Mouse (Mus musculus) megakaryocyte, embryonic 14.5 days (primary cell): ENCODE measurements around the gene Tram2. TPM values are rescaled to one million over a fixed set of nuclear protein-coding genes. Genes with fewer than 3 reads are reported as not detected.

Experiments
- H3K27me3 ChIP-seq: replicated peaks from 2 replicates; pipeline ENCODE3; 2012; ENCODE audit warnings: inconsistent platforms
- H3K36me3 ChIP-seq: replicated peaks from 2 replicates; pipeline ENCODE3; 2012; ENCODE audit warnings: low read length, inconsistent platforms, mixed read lengths
- H3K4me1 ChIP-seq: 2 replicates; pipeline ENCODE4 v1.6.1; 2012; ENCODE audit warnings: inconsistent platforms
- H3K4me3 ChIP-seq: replicated peaks from 2 replicates; pipeline ENCODE3; 2012; ENCODE audit warnings: moderate library complexity, mild to moderate bottlenecking, inconsistent platforms
- H3K9me3 ChIP-seq: 2 replicates; pipeline ENCODE4 v1.6.1; 2012; ENCODE audit warnings: inconsistent platforms
- FLI1 ChIP-seq: IDR thresholded peaks from 2 replicates; pipeline ENCODE4 v1.6.1; 2012; ENCODE audit warnings: low read length, inconsistent platforms, mixed read lengths
- GATA1 ChIP-seq: IDR thresholded peaks from 3 replicates; pipeline ENCODE4 v1.6.1; 2012; ENCODE audit warnings: mixed read lengths, low read length, inconsistent platforms, borderline replicate concordance
- polyA plus RNA-seq: library from polyadenylated mRNA; stranded (reverse); fragments of >175 nt; gene quantifications from 2 replicates; pipeline ENCODE4 v1.2.3, GENCODE M21; 2012; ENCODE audit warnings: low replicate concordance; ENCODE audit not compliant: insufficient read depth

Gene Tram2
- polyA plus RNA-seq = 0.22 TPM in 1 of 2 replicates, not detected in the other

DNA sequence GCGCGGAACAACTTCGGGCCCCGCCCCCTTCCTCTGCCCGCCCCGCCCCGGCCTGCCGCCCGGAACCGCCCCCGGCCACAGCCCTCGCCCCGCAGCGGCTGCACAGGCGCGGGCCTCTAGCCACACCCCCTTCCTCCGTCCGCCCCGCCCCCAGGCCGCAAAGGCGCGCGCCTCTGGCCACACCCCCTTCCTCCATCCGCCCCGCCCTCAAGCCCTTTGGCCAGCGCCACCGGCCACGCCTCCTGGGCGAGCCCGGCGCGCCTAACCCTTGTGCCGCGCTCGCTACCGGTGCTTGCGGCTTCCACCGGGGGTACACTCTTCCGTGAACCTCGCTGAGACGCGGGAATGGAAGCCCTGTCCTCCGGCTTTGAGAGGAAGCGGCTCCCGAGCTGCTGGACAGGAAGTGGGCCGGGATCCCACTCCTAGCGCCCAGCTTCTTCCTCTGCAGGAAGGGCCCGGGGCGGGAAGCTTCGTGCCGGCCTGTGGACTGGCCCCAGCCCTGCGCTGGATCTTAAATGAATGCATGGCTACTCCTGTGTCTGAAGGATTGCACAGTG lies at the start of gene Tram2:
Tram2 (minus strand) TSS at position 13 of the 557 bp plus-strand sequence.
- TF ChIP-seq GATA1 (no peak), FLI1 (no peak)

GRCm38 (mm10) chr1:21124713-21125336 lies 45.8 kb upstream of the Tram2 start:
- no peak for TF ChIP-seq GATA1
- TF ChIP-seq FLI1 = no peak
- Histone ChIP-seq H3K9me3 (peaks cover 11% of the 10 kb centered on the region), H3K36me3 (no peaks in the 10 kb centered on the region), H3K27me3 (no peaks in the 10 kb centered on the region), H3K4me3 (no peak overlapping the region), H3K4me1 (no peaks in the 10 kb centered on the region)

More for the DNA sequence above, at the start of gene Tram2:
- Histone ChIP-seq H3K4me1 (peaks cover 42% of the 10 kb centered on the region), H3K27me3 (peaks cover 18% of the 10 kb centered on the region), H3K36me3 (no peaks in the 10 kb centered on the region), H3K9me3 (peaks cover 8% of the 10 kb centered on the region), H3K4me3 (peak within 1 kb of the TSS; percentile 98)

GRCm38 (mm10) chr1:21103784-21104183 lies 24.8 kb upstream of the Tram2 start:
- Histone ChIP-seq H3K36me3 (no peaks in the 10 kb centered on the region), H3K4me1 (peaks cover 21% of the 10 kb centered on the region), H3K9me3 (no peaks in the 10 kb centered on the region), H3K4me3 (no peak overlapping the region), H3K27me3 (no peaks in the 10 kb centered on the region)
- TF ChIP-seq GATA1 = no peak
- TF ChIP-seq FLI1 = no peak

DNA sequence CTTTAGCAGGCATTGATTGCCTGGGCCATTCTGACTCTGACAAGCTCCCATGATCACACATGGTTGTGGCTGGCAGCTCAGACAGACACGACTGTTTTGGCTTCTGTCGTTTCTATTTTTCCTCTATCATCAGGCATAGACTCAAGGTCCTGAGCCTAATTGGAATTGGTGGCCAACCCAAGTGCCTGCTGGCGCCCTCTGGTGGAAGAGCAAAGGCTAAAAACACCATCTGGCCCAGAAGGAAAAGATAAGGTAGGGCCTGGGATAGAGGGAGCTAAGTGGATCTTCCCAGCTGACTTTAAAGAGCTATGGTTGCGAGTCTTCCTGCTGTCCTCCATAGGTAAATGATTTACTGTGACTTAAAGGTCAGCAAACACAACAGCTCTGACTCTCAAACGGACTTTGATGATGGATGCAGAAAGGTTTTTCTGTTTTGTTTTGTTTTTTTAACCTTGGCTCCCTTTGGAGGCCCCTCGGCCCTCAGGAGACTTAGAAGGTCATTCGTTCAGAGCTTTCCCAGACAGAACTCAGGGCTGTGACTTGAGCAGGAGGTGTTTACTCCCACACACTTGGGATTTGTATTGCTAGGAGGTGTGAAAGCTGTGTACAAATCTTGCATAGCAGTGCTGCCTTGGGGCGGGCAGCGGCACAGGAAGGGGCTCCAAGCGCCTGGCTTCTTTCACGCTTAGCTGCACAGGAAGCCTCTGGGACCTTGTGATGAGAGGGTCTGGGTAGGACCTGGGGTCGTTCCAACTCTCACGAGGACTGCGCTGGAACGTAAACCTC lies 22.4 kb upstream of the Tram2 start:
- no peaks in the 10 kb centered on the region for H3K27me3 ChIP-seq
- H3K4me3 ChIP-seq = no peak overlapping the region
- H3K4me1 ChIP-seq = peaks cover 42% of the 10 kb centered on the region
- H3K9me3 ChIP-seq = no peaks in the 10 kb centered on the region
- no peak for TF ChIP-seq GATA1
- no peak for TF ChIP-seq FLI1
- H3K36me3 ChIP-seq = no peaks in the 10 kb centered on the region

DNA sequence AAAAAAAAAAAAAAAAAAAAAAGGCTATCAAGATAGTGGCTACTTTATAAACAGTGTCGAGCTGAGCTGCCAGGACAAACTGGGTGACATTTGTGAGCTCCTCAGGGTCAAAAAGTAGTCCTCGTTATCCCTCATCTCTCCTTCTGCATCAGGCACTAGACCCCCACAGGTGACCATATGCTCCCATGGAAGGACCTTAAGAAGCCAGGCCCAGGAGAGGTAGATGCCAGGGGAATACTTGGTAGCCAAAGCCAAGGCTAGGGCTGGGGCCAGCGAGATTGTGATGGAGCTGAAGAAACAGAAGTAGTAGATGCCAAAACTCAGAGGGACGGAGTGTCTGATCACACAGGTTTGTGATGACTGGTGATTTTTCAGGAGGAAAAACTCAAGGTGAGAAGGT lies 21.7 kb upstream of the Tram2 start:
- TF ChIP-seq GATA1 = no peak
- no peak for TF ChIP-seq FLI1
- no peaks in the 10 kb centered on the region for H3K27me3 ChIP-seq
- no peaks in the 10 kb centered on the region for H3K9me3 ChIP-seq
- no peak overlapping the region for H3K4me3 ChIP-seq
- H3K4me1 ChIP-seq = peaks cover 49% of the 10 kb centered on the region
- no peaks in the 10 kb centered on the region for H3K36me3 ChIP-seq

DNA sequence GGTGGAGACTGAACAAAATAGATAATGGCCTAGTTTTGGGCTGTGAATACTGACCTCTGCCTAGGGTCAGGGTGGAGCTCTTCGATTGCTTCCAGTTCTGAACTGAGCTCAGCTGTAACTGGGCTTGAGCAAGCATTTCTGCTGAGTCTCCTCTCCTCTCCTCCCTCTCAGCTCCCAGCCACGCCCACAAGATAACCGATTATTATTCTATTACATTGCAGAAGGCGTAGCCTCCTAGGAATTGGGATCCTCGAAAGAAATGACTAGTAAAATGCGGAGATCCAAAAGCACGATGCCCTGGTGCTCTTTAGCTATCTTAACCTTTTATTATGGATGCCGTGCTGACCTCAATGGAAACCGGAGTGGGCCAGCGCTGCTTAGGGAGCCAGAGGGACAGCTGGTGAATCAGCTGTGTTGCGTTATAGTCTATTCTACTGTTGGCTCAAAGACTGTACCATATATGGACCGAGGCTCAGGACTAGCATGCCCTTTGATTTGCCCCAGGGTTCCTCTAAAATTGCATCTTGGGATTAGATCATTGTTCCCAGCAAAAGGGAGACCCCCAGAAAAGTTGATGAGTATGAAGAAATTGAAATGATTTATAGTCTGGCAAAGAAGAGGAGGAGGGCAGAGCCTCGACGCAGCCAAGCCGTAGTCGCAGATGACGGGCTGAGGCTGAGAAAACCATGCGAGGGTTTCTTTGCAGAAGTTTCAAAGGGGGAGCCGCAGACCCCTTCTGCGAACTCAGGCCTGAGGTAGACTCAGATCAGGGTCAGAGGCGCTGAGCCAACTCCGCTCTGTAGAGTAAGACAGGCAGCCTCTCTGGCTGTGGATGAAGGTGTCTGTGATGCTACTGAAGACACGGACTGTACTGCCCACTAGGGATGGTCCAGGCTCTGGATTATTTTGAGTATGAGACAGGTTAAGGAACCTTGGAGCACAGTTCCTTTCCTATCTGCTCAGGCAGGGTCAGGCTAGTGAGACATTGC lies 18.3 kb upstream of the Tram2 start:
- Histone ChIP-seq H3K4me3 (no peak overlapping the region), H3K9me3 (no peaks in the 10 kb centered on the region), H3K27me3 (no peaks in the 10 kb centered on the region), H3K36me3 (no peaks in the 10 kb centered on the region), H3K4me1 (peaks cover 76% of the 10 kb centered on the region)
- TF ChIP-seq FLI1 = no peak
- TF ChIP-seq GATA1 = no peak

DNA sequence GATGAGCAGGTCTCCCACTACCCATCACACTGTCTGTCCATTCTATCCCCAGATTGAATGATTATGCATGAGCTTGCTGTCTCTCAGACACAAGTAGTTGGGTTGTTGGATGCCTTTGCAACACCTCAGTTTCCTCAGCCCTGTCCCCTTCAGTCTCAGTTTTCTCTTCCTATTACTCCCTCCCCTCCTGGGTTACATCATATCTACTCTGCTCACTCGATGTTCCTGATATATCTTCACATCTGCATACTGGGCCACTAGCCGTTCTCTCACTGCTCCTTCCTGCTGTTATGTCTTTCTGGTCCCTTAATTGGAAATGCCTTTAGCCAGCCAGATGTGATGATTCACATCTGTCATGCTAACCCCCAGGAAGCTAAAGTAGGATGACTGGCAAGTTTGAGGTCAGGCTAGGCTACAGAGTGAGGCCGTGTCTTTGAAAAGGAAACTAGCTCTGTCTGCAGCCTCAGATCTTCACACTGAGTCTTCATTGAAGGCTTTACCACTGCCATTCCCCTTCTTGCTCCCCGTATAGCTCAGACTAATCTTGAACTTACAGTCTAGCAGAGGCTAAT lies 15.7 kb upstream of the Tram2 start:
- Histone ChIP-seq H3K27me3 (no peaks in the 10 kb centered on the region), H3K9me3 (no peaks in the 10 kb centered on the region), H3K4me3 (peak overlapping the region; percentile 81), H3K4me1 (peaks cover 83% of the 10 kb centered on the region), H3K36me3 (no peaks in the 10 kb centered on the region)
- TF ChIP-seq FLI1 = no peak
- no peak for TF ChIP-seq GATA1

GRCm38 (mm10) chr1:21089661-21090117 lies 10.7 kb upstream of the Tram2 start:
- H3K9me3 ChIP-seq = no peaks in the 10 kb centered on the region
- no peaks in the 10 kb centered on the region for H3K36me3 ChIP-seq
- TF ChIP-seq FLI1 (no peak), GATA1 (no peak)
- peaks cover 49% of the 10 kb centered on the region for H3K4me1 ChIP-seq
- H3K27me3 ChIP-seq = no peaks in the 10 kb centered on the region
- H3K4me3 ChIP-seq = no peak overlapping the region

GRCm38 (mm10) chr1:21086291-21086690 lies 7.3 kb upstream of the Tram2 start:
- TF ChIP-seq FLI1 = no peak
- TF ChIP-seq GATA1 = no peak
- no peak overlapping the region for H3K4me3 ChIP-seq
- peaks cover 28% of the 10 kb centered on the region for H3K4me1 ChIP-seq
- no peaks in the 10 kb centered on the region for H3K36me3 ChIP-seq
- H3K27me3 ChIP-seq = peaks cover 2% of the 10 kb centered on the region
- H3K9me3 ChIP-seq = peaks cover 8% of the 10 kb centered on the region
